Mouse (Mus musculus) liver, adult 2 months (tissue): Measurements from ENCODE around the gene Sox12. TPM values are rescaled to one million over a fixed set of nuclear protein-coding genes. Genes with fewer than 3 reads are reported as not detected.

ENCODE experiments used
- DNase-seq: peaks from one replicate; pipeline ENCODE4 v3.0.0-alpha.2; 2011; ENCODE audit warnings: low read depth, low spot score; ENCODE audit errors: extremely low read depth
- H3K27ac ChIP-seq: fragments of 200-500 bp; replicated peaks from 2 replicates; pipeline ENCODE4 v1.5.1; 2012; ENCODE audit warnings: low read depth, mild to moderate bottlenecking, control low read depth, inconsistent platforms, low read length; ENCODE audit not compliant: insufficient read depth
- H3K27me3 ChIP-seq: fragments of 200-500 bp; 2 replicates; pipeline ENCODE4 v1.6.1; 2012; ENCODE audit warnings: mild to moderate bottlenecking, moderate library complexity, low read length, inconsistent platforms; ENCODE audit not compliant: control insufficient read depth, insufficient read depth
- H3K36me3 ChIP-seq: fragments of 200-500 bp; 2 replicates; pipeline ENCODE4 v1.6.1; 2012; ENCODE audit warnings: low read length, inconsistent platforms; ENCODE audit not compliant: control insufficient read depth, insufficient read depth
- H3K4me1 ChIP-seq: fragments of 200-500 bp; 2 replicates; pipeline ENCODE4 v1.6.1; 2011; ENCODE audit warnings: low read length; ENCODE audit not compliant: control insufficient read depth, insufficient read depth
- H3K4me3 ChIP-seq: fragments of 200-500 bp; 2 replicates; pipeline ENCODE4 v1.5.1; 2011; ENCODE audit warnings: low read depth, mild to moderate bottlenecking, control low read depth, low read length, moderate library complexity; ENCODE audit not compliant: insufficient read depth
- H3K79me2 ChIP-seq: fragments of 200-500 bp; 2 replicates; pipeline ENCODE4 v1.6.1; 2012; ENCODE audit warnings: inconsistent platforms, mild to moderate bottlenecking, low read length, moderate library complexity; ENCODE audit not compliant: control insufficient read depth, insufficient read depth
- H3K9ac ChIP-seq: fragments of 200-500 bp; 2 replicates; pipeline ENCODE4 v1.6.1; 2012; ENCODE audit warnings: low read depth, mild to moderate bottlenecking, control low read depth, inconsistent platforms, low read length
- CTCF ChIP-seq: fragments of 200-500 bp; IDR thresholded peaks from 2 replicates; pipeline ENCODE4 v1.5.1; 2011; ENCODE audit warnings: low read depth, low read length, control low read depth
- POLR2A ChIP-seq: fragments of 200-500 bp; IDR thresholded peaks from 2 replicates; pipeline ENCODE4 v1.6.1; 2011; ENCODE audit warnings: low read length, control low read depth; ENCODE audit not compliant: insufficient read depth; ENCODE audit errors: extremely low read depth
- WGBS: fragments of 180-500 bp; shearing (Covaris S2); methylation state at CpG from one replicate; pipeline ENCODE4 v1.1.7; 2018; 5-methylcytosine and 5-hydroxymethylcytosine counted together
- polyA plus RNA-seq: library from polyadenylated mRNA; depleted of rRNA; stranded (reverse); fragments of >200 nt; gene quantifications from 2 replicates; pipeline ENCODE4 v1.2.3, GENCODE M21; 2012
- total RNA-seq: library from RNA; depleted of rRNA; stranded (reverse); fragments of >200 nt; gene quantifications from 2 replicates; pipeline ENCODE4 v1.2.3, GENCODE M21; 2014

The Sox12 gene
- total and polyA plus RNA-seq, 2 experiments = 0.18 to 1.7 TPM

DNA sequence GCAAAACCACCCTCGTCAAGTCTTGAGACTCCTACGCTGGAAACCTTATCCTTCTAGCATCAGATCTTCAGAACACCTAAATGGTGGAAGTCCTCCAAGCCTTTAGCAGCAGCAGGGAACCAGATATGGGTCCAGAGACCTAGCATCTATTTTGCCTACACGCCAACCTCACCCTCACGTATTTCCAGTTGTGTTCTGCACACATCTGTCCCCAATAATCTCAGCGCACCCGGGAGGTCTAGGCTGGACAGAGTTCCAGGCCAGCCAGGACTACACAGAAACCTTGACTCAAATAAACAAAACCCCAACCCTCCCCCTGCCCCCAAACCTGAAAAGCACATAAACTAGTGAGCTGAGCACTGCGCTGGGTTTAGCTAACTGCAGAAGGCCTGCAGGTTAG lies 13.6 kb upstream of the Sox12 start:
- 79% methylated on average over 7 of the region's 7 CpGs for WGBS
- peaks cover 4% of the 10 kb centered on the region; the same call in 1 of the 2 replicates for H3K27me3 ChIP-seq
- H3K4me3 ChIP-seq = no peak overlapping the region
- H3K9ac ChIP-seq = no peak overlapping the region
- H3K27ac ChIP-seq = 0 out of 2 replicates have a peak overlapping the region, but pooled peaks have one; percentile 2
- DNase-seq = no peak
- no peaks in the 10 kb centered on the region for H3K36me3 ChIP-seq
- H3K4me1 ChIP-seq = 0 out of 2 replicates have a peak, but pooled peaks cover under 1% of the 10 kb centered on the region
- TF ChIP-seq CTCF (no peak), POLR2A (no peak)
- H3K79me2 ChIP-seq = no peaks in the 10 kb centered on the region

DNA sequence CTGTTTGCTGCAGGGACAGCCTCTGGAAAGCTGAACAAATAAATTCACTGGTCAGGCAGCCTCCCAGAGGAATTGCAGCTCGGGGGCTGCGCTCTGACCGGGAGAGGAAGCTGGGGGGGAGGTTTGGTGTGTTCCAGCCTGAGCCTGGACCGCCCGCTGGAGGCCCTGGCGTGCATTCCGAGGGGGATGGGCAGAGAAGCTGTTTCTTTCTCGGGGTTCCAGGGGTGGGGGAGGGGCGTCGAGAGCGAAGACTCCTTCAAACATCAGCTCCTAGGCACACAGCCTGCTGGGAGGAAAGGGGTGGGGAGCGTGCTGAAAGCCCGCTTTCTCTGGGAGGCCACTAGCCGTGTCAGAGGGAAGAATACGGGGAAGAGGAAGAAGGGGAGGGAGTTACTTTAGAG lies 13.1 kb upstream of the Sox12 start:
- Histone ChIP-seq H3K79me2 (no peaks in the 10 kb centered on the region), H3K27me3 (peaks cover 4% of the 10 kb centered on the region; the same call in 1 of the 2 replicates), H3K9ac (no peak overlapping the region), H3K27ac (no peak overlapping the region; the same call in 1 of the 2 replicates), H3K36me3 (no peaks in the 10 kb centered on the region), H3K4me3 (no peak overlapping the region), H3K4me1 (peaks cover 1% of the 10 kb centered on the region; the same call in 1 of the 2 replicates)
- peak; percentile 18 for DNase-seq
- TF ChIP-seq CTCF (no peak), POLR2A (no peak)
- WGBS = 48% methylated on average over 15 of the region's 15 CpGs

DNA sequence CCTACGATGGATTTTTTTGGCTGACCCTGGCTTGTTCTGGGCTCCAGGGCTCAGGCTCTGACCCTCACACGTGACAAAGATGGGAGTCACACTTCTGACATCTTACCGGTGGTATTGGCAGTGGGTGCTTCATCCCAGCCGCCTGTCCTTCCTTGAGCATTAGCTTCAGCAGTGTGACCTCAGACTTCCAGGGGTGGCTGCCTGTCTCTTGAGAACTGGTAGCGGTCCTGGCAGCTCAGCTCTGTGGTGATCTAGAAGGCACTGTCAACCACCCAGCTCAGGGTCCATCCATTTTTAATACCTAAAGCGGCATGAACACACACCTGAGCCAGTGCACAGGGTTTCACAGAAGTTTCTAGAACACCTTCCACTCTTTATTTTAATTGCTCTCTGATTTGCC lies 11.9 kb upstream of the Sox12 start:
- Histone ChIP-seq H3K9ac (no peak overlapping the region), H3K4me1 (peaks cover 3% of the 10 kb centered on the region; the same call in 1 of the 2 replicates), H3K36me3 (no peaks in the 10 kb centered on the region), H3K79me2 (no peaks in the 10 kb centered on the region), H3K27ac (no peak overlapping the region), H3K4me3 (no peak overlapping the region), H3K27me3 (peaks cover 4% of the 10 kb centered on the region; the same call in 1 of the 2 replicates)
- no peak for DNase-seq
- TF ChIP-seq CTCF (no peak), POLR2A (no peak)
- 81% methylated on average over 6 of the region's 6 CpGs for WGBS

GRCm38 (mm10) chr2:152406126-152406525 lies 8.3 kb upstream of the Sox12 start:
- Histone ChIP-seq H3K79me2 (no peaks in the 10 kb centered on the region), H3K4me1 (peaks cover 3% of the 10 kb centered on the region; the same call in 1 of the 2 replicates), H3K27ac (no peak overlapping the region), H3K27me3 (no peaks in the 10 kb centered on the region), H3K4me3 (0 out of 2 replicates have a peak overlapping the region, but pooled peaks have one; percentile 3), H3K36me3 (no peaks in the 10 kb centered on the region), H3K9ac (no peak overlapping the region)
- under 1% methylated on average over 19 of the region's 19 CpGs for WGBS
- peak; percentile 71 for DNase-seq
- TF ChIP-seq CTCF = no peak
- no peak for TF ChIP-seq POLR2A

DNA sequence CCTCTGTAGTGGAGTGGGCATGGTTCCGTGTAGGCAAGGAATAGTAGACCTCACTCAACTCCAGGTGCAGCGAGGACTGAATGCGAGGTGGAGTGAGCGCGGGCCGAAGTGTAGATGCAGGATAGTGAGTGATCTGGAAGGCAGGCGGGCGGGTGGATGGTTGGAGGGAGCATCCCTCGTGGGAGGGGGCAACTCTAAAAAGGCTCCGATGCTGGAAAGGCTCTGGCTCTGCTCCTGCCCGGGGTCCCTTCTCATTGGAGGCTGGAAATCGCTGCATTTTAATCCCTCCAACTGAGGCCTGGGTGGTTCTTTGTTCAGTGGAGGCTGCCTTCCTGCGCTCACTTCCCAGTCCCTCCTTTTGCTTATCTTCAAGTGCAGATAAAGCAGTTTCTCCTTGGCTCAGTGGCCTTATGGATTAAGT lies 1.3 kb upstream of the Sox12 start:
- no peak for TF ChIP-seq POLR2A
- TF ChIP-seq CTCF = no peak
- Histone ChIP-seq H3K27ac (no peak overlapping the region), H3K4me1 (peaks cover 7% of the 10 kb centered on the region; the same call in 1 of the 2 replicates), H3K27me3 (no peaks in the 10 kb centered on the region), H3K36me3 (no peaks in the 10 kb centered on the region), H3K79me2 (no peaks in the 10 kb centered on the region), H3K9ac (peak overlapping the region; percentile 11; the same call in 1 of the 2 replicates), H3K4me3 (peak overlapping the region; percentile 82; the same call in 1 of the 2 replicates)
- DNase-seq = no peak
- WGBS = 16% methylated on average over 13 of the region's 13 CpGs

- DNase-seq = peak; percentile 69
- Histone ChIP-seq H3K4me3 (peak overlapping the region; percentile 82), H3K27ac (no peak overlapping the region), H3K79me2 (no peaks in the 10 kb centered on the region), H3K36me3 (no peaks in the 10 kb centered on the region), H3K27me3 (no peaks in the 10 kb centered on the region), H3K9ac (peak overlapping the region; percentile 11; the same call in 1 of the 2 replicates), H3K4me1 (peaks cover 7% of the 10 kb centered on the region; the same call in 1 of the 2 replicates)
- under 1% methylated on average over 38 of the region's 38 CpGs for WGBS
- TF ChIP-seq POLR2A = no peak
- no peak for TF ChIP-seq CTCF
Observed at GRCm38 (mm10) chr2:152398691-152399090, 828 bp upstream of the Sox12 start.
